Mouse (Mus musculus): Measurements from ENCODE around the gene Egfl8. TPM values are rescaled to one million over a fixed set of nuclear protein-coding genes. Genes with fewer than 3 reads are reported as not detected.
A peak's percentile ranks its signal among the peaks of the same experiment; 100 is the strongest.

Egfl8 gene
- total and polyA plus RNA-seq, 2 experiments, result 0.37 to 1.2 TPM

DNA sequence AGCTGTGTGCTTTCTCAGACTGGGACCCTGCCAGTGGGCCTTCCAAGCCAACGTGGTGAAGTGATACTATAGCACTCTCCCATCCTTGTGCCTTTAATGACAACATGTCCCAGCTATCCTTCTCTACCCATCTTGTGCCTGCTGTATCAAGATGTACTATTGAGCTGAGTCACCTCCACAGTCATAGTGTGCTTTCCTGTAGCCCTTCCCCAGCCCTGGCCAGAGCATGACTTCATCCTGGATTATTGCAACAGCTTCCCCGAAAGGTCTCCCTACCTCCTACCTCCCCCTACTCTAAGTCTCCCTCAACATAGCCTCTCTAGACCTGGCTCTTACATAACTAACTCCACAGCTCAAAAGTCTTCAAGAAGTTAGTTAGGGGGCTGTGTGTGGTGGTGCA is 19.9 kb upstream of the Egfl8 start:
- Histone ChIP-seq H3K79me2 (ENCODE audit: control insufficient read depth, insufficient read depth, low read length) (no peaks in the 10 kb centered on the region), H3K4me1 (ENCODE audit: control insufficient read depth, insufficient read depth, low read length) (no peaks in the 10 kb centered on the region), H3K4me3 (ENCODE audit: insufficient read depth, low read depth, low read length) (no peak overlapping the region), H3K36me3 (ENCODE audit: control insufficient read depth, insufficient read depth, low read length) (no peaks in the 10 kb centered on the region), H3K9ac (ENCODE audit: low read depth, low read length) (no peak overlapping the region), H3K27ac (replicated peaks; ENCODE audit: insufficient read depth, low read depth, low read length) (no peak overlapping the region), H3K27me3 (ENCODE audit: control insufficient read depth, insufficient read depth, low read length) (no peaks in the 10 kb centered on the region)
- no peak for DNase-seq (ENCODE audit: extremely low read depth, low read depth, low spot score)
- TF ChIP-seq POLR2A (IDR thresholded peaks at IDR 0.05; ENCODE audit: extremely low read depth, insufficient read depth, low read length), result no peak
- WGBS, result 77% methylated on average over 2 of the region's 2 CpGs

DNA sequence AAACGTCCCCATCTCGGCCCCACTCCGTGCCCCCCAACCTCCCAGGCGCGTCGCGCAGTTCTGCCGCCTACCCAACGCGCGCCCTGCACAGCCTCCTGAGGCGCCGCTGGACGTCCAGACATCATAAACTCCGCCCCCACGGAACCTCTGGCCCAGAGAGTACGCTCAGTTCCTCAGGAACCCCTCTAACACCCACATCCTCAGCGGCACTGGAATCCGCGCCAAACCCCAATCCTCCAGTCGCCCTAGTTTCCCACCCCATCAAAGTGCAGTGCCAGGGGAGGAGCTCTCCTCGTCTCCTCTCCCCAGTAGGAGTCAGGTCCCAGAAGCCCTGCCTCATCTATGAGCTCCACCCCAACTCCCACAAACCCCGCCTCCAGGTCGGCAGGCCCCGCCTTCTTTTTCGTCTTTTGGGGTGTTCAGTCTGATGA is 16.5 kb upstream of the Egfl8 start:
- DNase-seq (ENCODE audit: extremely low read depth, low read depth, low spot score), result peak; percentile 48
- Histone ChIP-seq H3K4me3 (ENCODE audit: insufficient read depth, low read depth, low read length) (peak overlapping the region; percentile 25; the same call in 1 of the 2 replicates), H3K27ac (replicated peaks; ENCODE audit: insufficient read depth, low read depth, low read length) (no peak overlapping the region), H3K79me2 (ENCODE audit: control insufficient read depth, insufficient read depth, low read length) (no peaks in the 10 kb centered on the region), H3K27me3 (ENCODE audit: control insufficient read depth, insufficient read depth, low read length) (no peaks in the 10 kb centered on the region), H3K36me3 (ENCODE audit: control insufficient read depth, insufficient read depth, low read length) (no peaks in the 10 kb centered on the region), H3K4me1 (ENCODE audit: control insufficient read depth, insufficient read depth, low read length) (no peaks in the 10 kb centered on the region), H3K9ac (ENCODE audit: low read depth, low read length) (peak overlapping the region; percentile 6; the same call in 1 of the 2 replicates)
- WGBS, result 7% methylated on average over 26 of the region's 26 CpGs
- TF ChIP-seq CTCF (IDR thresholded peaks at IDR 0.05; ENCODE audit: low read depth, low read length) (no peak), POLR2A (IDR thresholded peaks at IDR 0.05; ENCODE audit: extremely low read depth, insufficient read depth, low read length) (no peak)

DNA sequence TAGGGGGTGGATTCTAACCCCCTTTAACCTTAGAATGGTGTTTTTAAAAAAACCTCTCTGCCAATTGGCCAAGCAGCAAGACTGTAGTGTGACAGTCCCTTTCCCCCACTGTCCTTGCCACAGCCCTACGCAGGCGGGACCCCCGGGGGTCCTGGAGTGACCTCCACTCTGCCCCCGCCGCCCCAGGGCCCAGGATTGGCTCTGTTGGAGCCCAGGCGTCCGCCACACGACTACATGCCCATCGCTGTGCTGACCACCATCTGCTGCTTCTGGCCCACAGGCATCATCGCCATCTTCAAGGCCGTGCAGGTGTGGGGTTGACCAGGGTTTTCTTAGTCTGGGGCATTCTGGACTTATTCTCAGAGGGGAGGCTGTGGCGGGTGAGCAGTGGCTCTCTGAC is 15.9 kb upstream of the Egfl8 start:
- TF ChIP-seq CTCF (IDR thresholded peaks at IDR 0.05; ENCODE audit: low read depth, low read length) (no peak), POLR2A (IDR thresholded peaks at IDR 0.05; ENCODE audit: extremely low read depth, insufficient read depth, low read length) (no peak)
- H3K27me3 ChIP-seq (ENCODE audit: control insufficient read depth, insufficient read depth, low read length), result no peaks in the 10 kb centered on the region
- 27% methylated on average over 12 of the region's 12 CpGs for WGBS

DNA sequence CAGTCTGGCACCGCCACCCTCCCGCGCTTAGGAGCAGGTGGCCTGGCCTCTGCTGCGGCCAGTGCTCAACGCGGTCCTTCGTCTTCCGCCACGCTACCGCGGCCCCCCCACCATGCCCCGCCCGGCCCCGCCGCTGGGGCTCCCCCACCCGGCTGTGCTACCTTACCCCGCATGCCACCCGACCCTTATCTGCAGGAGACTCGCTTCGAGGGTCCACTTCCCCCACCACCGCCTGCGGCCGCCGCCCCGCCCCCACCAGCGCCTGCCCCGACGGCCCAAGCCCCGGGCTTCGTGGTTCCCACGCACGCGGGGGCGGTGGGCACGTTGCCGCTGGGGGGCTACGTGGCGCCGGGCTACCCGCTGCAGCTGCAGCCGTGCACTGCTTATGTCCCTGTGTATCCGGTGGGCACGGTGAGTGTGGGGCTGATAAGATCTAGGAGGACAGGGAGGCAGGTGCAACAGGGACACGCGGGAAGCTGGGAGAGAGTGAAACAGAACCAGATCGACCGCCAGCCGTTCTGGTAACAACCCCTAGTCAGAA is 15.1 kb upstream of the Egfl8 start:
- Histone ChIP-seq H3K4me1 (ENCODE audit: control insufficient read depth, insufficient read depth, low read length) (0 out of 2 replicates have a peak, but pooled peaks cover 5% of the 10 kb centered on the region), H3K9ac (ENCODE audit: low read depth, low read length) (peak overlapping the region; percentile 48; the same call in 1 of the 2 replicates), H3K4me3 (ENCODE audit: insufficient read depth, low read depth, low read length) (peak overlapping the region; percentile 22; the same call in 1 of the 2 replicates), H3K27ac (replicated peaks; ENCODE audit: insufficient read depth, low read depth, low read length) (no peak overlapping the region), H3K79me2 (ENCODE audit: control insufficient read depth, insufficient read depth, low read length) (no peaks in the 10 kb centered on the region), H3K27me3 (ENCODE audit: control insufficient read depth, insufficient read depth, low read length) (no peaks in the 10 kb centered on the region), H3K36me3 (ENCODE audit: control insufficient read depth, insufficient read depth, low read length) (no peaks in the 10 kb centered on the region)
- no peak for DNase-seq (ENCODE audit: extremely low read depth, low read depth, low spot score)
- TF ChIP-seq CTCF (IDR thresholded peaks at IDR 0.05; ENCODE audit: low read depth, low read length), result no peak
- no peak for TF ChIP-seq POLR2A (IDR thresholded peaks at IDR 0.05; ENCODE audit: extremely low read depth, insufficient read depth, low read length)
- WGBS, result 8% methylated on average over 43 of the region's 48 CpGs

More for the DNA sequence above, 15.9 kb upstream of the Egfl8 start:
- Histone ChIP-seq H3K9ac (ENCODE audit: low read depth, low read length) (0 out of 2 replicates have a peak overlapping the region, but pooled peaks have one; percentile 16), H3K4me3 (ENCODE audit: insufficient read depth, low read depth, low read length) (no peak overlapping the region), H3K79me2 (ENCODE audit: control insufficient read depth, insufficient read depth, low read length) (no peaks in the 10 kb centered on the region), H3K27ac (replicated peaks; ENCODE audit: insufficient read depth, low read depth, low read length) (no peak overlapping the region), H3K36me3 (ENCODE audit: control insufficient read depth, insufficient read depth, low read length) (no peaks in the 10 kb centered on the region), H3K4me1 (ENCODE audit: control insufficient read depth, insufficient read depth, low read length) (no peaks in the 10 kb centered on the region)
- DNase-seq (ENCODE audit: extremely low read depth, low read depth, low spot score), result no peak

DNA sequence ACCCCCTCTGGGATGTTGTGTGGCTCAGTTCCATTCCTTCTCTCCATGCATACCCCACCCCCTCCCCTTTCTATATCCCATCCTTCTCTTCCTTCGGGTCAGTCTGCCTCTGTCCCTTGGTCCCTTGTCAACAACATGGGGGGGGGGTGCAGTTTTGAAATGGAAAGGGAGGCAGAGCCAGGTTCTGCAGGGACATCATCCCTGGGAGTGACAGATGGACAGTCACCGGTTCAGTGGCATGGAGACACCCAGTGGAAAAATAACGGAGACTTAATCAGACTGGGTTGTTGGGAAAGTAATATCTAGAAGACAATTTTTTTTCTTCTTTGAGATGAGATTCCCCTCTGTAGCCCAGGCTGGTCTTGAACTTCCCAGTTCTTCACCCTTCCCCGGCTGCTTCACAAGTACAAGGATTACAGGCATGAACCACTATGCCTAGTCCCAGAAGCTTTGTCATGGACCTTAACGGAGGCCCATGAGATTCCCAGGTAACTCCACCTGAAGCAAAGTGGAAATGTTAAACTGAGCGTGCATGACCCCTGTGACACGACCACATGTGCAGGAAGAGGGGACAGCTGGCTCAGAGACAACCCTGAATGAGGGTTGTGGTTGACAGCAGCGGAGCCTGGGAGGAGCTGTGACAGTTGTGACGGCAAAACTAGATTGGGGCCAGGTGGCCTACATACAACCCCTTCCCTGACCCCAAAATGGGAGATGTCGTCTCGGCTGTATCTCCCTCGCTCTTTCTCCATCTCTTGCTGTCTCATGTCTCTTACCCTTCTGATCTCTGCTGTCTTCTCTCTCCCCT is 14.2 kb upstream of the Egfl8 start:
- Histone ChIP-seq H3K4me1 (ENCODE audit: control insufficient read depth, insufficient read depth, low read length) (0 out of 2 replicates have a peak, but pooled peaks cover 5% of the 10 kb centered on the region), H3K79me2 (ENCODE audit: control insufficient read depth, insufficient read depth, low read length) (no peaks in the 10 kb centered on the region), H3K27me3 (ENCODE audit: control insufficient read depth, insufficient read depth, low read length) (no peaks in the 10 kb centered on the region), H3K36me3 (ENCODE audit: control insufficient read depth, insufficient read depth, low read length) (peaks cover 2% of the 10 kb centered on the region; the same call in 1 of the 2 replicates), H3K9ac (ENCODE audit: low read depth, low read length) (no peak overlapping the region), H3K4me3 (ENCODE audit: insufficient read depth, low read depth, low read length) (no peak overlapping the region), H3K27ac (replicated peaks; ENCODE audit: insufficient read depth, low read depth, low read length) (no peak overlapping the region)
- no peak for DNase-seq (ENCODE audit: extremely low read depth, low read depth, low spot score)
- TF ChIP-seq CTCF (IDR thresholded peaks at IDR 0.05; ENCODE audit: low read depth, low read length) (no peak), POLR2A (IDR thresholded peaks at IDR 0.05; ENCODE audit: extremely low read depth, insufficient read depth, low read length) (no peak)
- 68% methylated on average over 12 of the region's 12 CpGs for WGBS

Measured in liver, adult 2 months (tissue).